Mouse (Mus musculus) lung, postnatal 4 days (tissue): ENCODE results near the gene Lrmda.

Experiments used
- DNase-seq, 2 experiments: peaks; one replicate each; pipeline ENCODE4 v3.0.0; 2021

Lrmda gene

GRCm38 (mm10) chr14:22093124-22093523, 73.6 kb downstream of the Lrmda start:
- DNase-seq: peak; percentile 29 to 61

- no peak for DNase-seq
Measured at GRCm38 (mm10) chr14:22101961-22102805, 82.7 kb downstream of the Lrmda start.

- DNase-seq: no peak
Measured at GRCm38 (mm10) chr14:22105855-22106254, 86.3 kb downstream of the Lrmda start.

- DNase-seq: no peak
Measured at GRCm38 (mm10) chr14:22106777-22107176, 87.3 kb downstream of the Lrmda start.

GRCm38 (mm10) chr14:22109423-22109822, 89.9 kb downstream of the Lrmda start:
- no peak for DNase-seq

GRCm38 (mm10) chr14:22113463-22114361, 94.2 kb downstream of the Lrmda start:
- no peak for DNase-seq

GRCm38 (mm10) chr14:22114651-22115351, 95.3 kb downstream of the Lrmda start:
- DNase-seq: peak in 1 of 2 experiments; percentile 37

GRCm38 (mm10) chr14:22118096-22118495, 98.6 kb downstream of the Lrmda start:
- DNase-seq: no peak

GRCm38 (mm10) chr14:22118512-22118911, 99.0 kb downstream of the Lrmda start:
- DNase-seq: no peak

- no peak for DNase-seq
Measured at GRCm38 (mm10) chr14:22126276-22126675, 106.8 kb downstream of the Lrmda start.

- no peak for DNase-seq
Measured at GRCm38 (mm10) chr14:22126859-22127258, 107.3 kb downstream of the Lrmda start.

- DNase-seq: no peak
Measured at GRCm38 (mm10) chr14:22130950-22131585, 111.6 kb downstream of the Lrmda start.

GRCm38 (mm10) chr14:22139281-22139680, 119.8 kb downstream of the Lrmda start:
- no peak for DNase-seq

GRCm38 (mm10) chr14:22144014-22144413, 124.5 kb downstream of the Lrmda start:
- no peak for DNase-seq

- DNase-seq: no peak
Measured at GRCm38 (mm10) chr14:22145863-22146262, 126.4 kb downstream of the Lrmda start.

- DNase-seq: no peak
Measured at GRCm38 (mm10) chr14:22146508-22147044, 127.1 kb downstream of the Lrmda start.

- DNase-seq: peak; percentile 30 to 49
Measured at GRCm38 (mm10) chr14:22147341-22148024, 128.0 kb downstream of the Lrmda start.

- no peak for DNase-seq
Measured at GRCm38 (mm10) chr14:22152701-22153100, 133.2 kb downstream of the Lrmda start.

- no peak for DNase-seq
Measured at GRCm38 (mm10) chr14:22154096-22154495, 134.6 kb downstream of the Lrmda start.

- DNase-seq: no peak
Measured at GRCm38 (mm10) chr14:22155034-22155433, 135.5 kb downstream of the Lrmda start.

- no peak for DNase-seq
Measured at GRCm38 (mm10) chr14:22155512-22156026, 136.1 kb downstream of the Lrmda start.
